Mouse (Mus musculus): ENCODE measurements around the gene Apoc3. TPM values are rescaled to one million over a fixed set of nuclear protein-coding genes. Genes with fewer than 3 reads are reported as not detected.

Gene Apoc3
- polyA plus RNA-seq, 1 experiment from 2014 or later = not detected

- no peak overlapping the region for H3K27ac ChIP-seq (ENCODE audit: low read depth, low read length)
- DNase-seq (ENCODE audit: low spot score) (no peak), ATAC-seq (ENCODE audit: insufficient read depth, low FRiP score, low TSS enrichment) (no peak)
- 82% methylated on average over 6 of the region's 6 CpGs for WGBS
- no peak overlapping the region for H3K4me2 ChIP-seq (ENCODE audit: low read depth)
- H3K36me3 ChIP-seq (ENCODE audit: control insufficient read depth, insufficient read depth, low read length) = 0 out of 2 replicates have a peak, but pooled peaks cover 2% of the 10 kb centered on the region
- H3K27me3 ChIP-seq (ENCODE audit: control insufficient read depth, insufficient read depth, low read length) = no peaks in the 10 kb centered on the region
- no peaks in the 10 kb centered on the region for H3K4me1 ChIP-seq (ENCODE audit: control insufficient read depth, insufficient read depth, low read length)
- H3K4me3 ChIP-seq (ENCODE audit: low read depth, low read length) = no peak overlapping the region
- no peak overlapping the region for H3K9ac ChIP-seq (ENCODE audit: low read length)
- no peaks in the 10 kb centered on the region for H3K9me3 ChIP-seq (ENCODE audit: control insufficient read depth, low read length)
Measured at GRCm38 (mm10) chr9:46192642-46193041, 42.8 kb downstream of the Apoc3 start.

DNA sequence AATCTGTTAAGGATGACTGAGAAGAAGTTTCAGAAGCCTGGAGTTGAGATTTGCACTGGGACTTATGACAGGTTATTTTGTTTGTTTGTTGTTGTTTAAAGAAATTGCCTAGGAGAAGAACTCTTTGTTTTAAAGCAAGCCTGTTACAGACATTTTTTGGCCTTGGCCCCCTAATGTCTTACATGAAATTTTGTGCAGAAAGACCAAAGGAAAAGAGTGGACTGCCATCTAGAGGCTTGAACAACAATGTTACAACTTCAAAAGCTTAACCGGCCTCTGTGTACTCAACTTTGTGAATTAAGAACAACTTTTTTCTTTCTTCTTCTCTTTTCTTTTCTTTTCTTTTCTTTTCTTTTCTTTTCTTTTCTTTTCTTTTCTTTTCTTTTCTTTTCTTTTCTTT is 43.8 kb downstream of the Apoc3 start:
- no peaks in the 10 kb centered on the region for H3K4me1 ChIP-seq (ENCODE audit: control insufficient read depth, insufficient read depth, low read length)
- H3K4me3 ChIP-seq (ENCODE audit: low read depth, low read length) = no peak overlapping the region
- H3K9me3 ChIP-seq (ENCODE audit: control insufficient read depth, low read length) = no peaks in the 10 kb centered on the region
- 46% methylated on average over 1 of the region's 1 CpGs for WGBS
- DNase-seq (ENCODE audit: low spot score) (no peak), ATAC-seq (ENCODE audit: insufficient read depth, low FRiP score, low TSS enrichment) (no peak)
- H3K36me3 ChIP-seq (ENCODE audit: control insufficient read depth, insufficient read depth, low read length) = 0 out of 2 replicates have a peak, but pooled peaks cover 2% of the 10 kb centered on the region
- no peak overlapping the region for H3K27ac ChIP-seq (ENCODE audit: low read depth, low read length)
- H3K9ac ChIP-seq (ENCODE audit: low read length) = no peak overlapping the region
- no peak overlapping the region for H3K4me2 ChIP-seq (ENCODE audit: low read depth)
- H3K27me3 ChIP-seq (ENCODE audit: control insufficient read depth, insufficient read depth, low read length) = no peaks in the 10 kb centered on the region

GRCm38 (mm10) chr9:46191234-46191633 is 44.2 kb downstream of the Apoc3 start:
- H3K9ac ChIP-seq (ENCODE audit: low read length) = no peak overlapping the region
- no peak for DNase-seq (ENCODE audit: low spot score)
- H3K27me3 ChIP-seq (ENCODE audit: control insufficient read depth, insufficient read depth, low read length) = no peaks in the 10 kb centered on the region
- H3K9me3 ChIP-seq (ENCODE audit: control insufficient read depth, low read length) = no peaks in the 10 kb centered on the region
- ATAC-seq (ENCODE audit: insufficient read depth, low FRiP score, low TSS enrichment) = no peak
- 0 out of 2 replicates have a peak, but pooled peaks cover 2% of the 10 kb centered on the region for H3K36me3 ChIP-seq (ENCODE audit: control insufficient read depth, insufficient read depth, low read length)
- 85% methylated on average over 8 of the region's 8 CpGs for WGBS
- no peak overlapping the region for H3K4me3 ChIP-seq (ENCODE audit: low read depth, low read length)
- no peaks in the 10 kb centered on the region for H3K4me1 ChIP-seq (ENCODE audit: control insufficient read depth, insufficient read depth, low read length)
- H3K4me2 ChIP-seq (ENCODE audit: low read depth) = no peak overlapping the region
- no peak overlapping the region for H3K27ac ChIP-seq (ENCODE audit: low read depth, low read length)

GRCm38 (mm10) chr9:46189381-46189780 is 46.1 kb downstream of the Apoc3 start:
- DNase-seq (ENCODE audit: low spot score) = no peak
- no peak for ATAC-seq (ENCODE audit: insufficient read depth, low FRiP score, low TSS enrichment)
- 86% methylated on average over 10 of the region's 10 CpGs for WGBS

GRCm38 (mm10) chr9:46188956-46189355 is 46.5 kb downstream of the Apoc3 start:
- Histone ChIP-seq H3K4me3 (ENCODE audit: low read depth, low read length) (no peak overlapping the region), H3K27ac (ENCODE audit: low read depth, low read length) (no peak overlapping the region), H3K4me1 (ENCODE audit: control insufficient read depth, insufficient read depth, low read length) (no peaks in the 10 kb centered on the region), H3K27me3 (ENCODE audit: control insufficient read depth, insufficient read depth, low read length) (no peaks in the 10 kb centered on the region), H3K4me2 (ENCODE audit: low read depth) (no peak overlapping the region), H3K36me3 (ENCODE audit: control insufficient read depth, insufficient read depth, low read length) (no peaks in the 10 kb centered on the region), H3K9ac (ENCODE audit: low read length) (no peak overlapping the region), H3K9me3 (ENCODE audit: control insufficient read depth, low read length) (no peaks in the 10 kb centered on the region)
- ATAC-seq (ENCODE audit: insufficient read depth, low FRiP score, low TSS enrichment) (no peak), DNase-seq (ENCODE audit: low spot score) (no peak)
- 79% methylated on average over 5 of the region's 5 CpGs for WGBS

More at GRCm38 (mm10) chr9:46189381-46189780, 46.1 kb downstream of the Apoc3 start:
- no peak overlapping the region for H3K4me2 ChIP-seq (ENCODE audit: low read depth)
- no peak overlapping the region for H3K9ac ChIP-seq (ENCODE audit: low read length)
- no peaks in the 10 kb centered on the region for H3K36me3 ChIP-seq (ENCODE audit: control insufficient read depth, insufficient read depth, low read length)
- H3K9me3 ChIP-seq (ENCODE audit: control insufficient read depth, low read length) = no peaks in the 10 kb centered on the region
- H3K27ac ChIP-seq (ENCODE audit: low read depth, low read length) = no peak overlapping the region
- H3K4me3 ChIP-seq (ENCODE audit: low read depth, low read length) = no peak overlapping the region
- H3K27me3 ChIP-seq (ENCODE audit: control insufficient read depth, insufficient read depth, low read length) = no peaks in the 10 kb centered on the region
- H3K4me1 ChIP-seq (ENCODE audit: control insufficient read depth, insufficient read depth, low read length) = no peaks in the 10 kb centered on the region

DNA sequence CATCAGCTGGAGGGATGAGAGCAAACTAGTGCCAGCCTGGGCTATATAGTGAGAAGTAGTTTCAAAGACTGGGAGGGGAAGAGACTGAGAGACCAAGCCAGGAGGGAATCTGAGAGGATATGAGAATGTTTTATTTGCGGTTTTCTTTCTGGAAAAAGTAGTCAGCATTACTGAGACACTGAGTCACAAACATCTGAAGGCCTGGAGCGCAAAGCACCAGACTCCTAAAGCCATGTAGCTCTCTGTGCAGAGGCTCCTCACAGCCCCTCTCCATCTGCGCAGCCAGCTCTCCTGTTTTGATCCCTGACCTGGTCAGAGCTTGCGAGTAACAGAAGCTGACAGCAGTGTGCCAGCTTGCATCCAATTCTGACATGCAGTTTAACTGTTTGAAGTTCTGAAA is 47.1 kb downstream of the Apoc3 start:
- ATAC-seq (ENCODE audit: insufficient read depth, low FRiP score, low TSS enrichment) (no peak), DNase-seq (ENCODE audit: low spot score) (no peak)
- WGBS = 87% methylated on average over 4 of the region's 4 CpGs

DNA sequence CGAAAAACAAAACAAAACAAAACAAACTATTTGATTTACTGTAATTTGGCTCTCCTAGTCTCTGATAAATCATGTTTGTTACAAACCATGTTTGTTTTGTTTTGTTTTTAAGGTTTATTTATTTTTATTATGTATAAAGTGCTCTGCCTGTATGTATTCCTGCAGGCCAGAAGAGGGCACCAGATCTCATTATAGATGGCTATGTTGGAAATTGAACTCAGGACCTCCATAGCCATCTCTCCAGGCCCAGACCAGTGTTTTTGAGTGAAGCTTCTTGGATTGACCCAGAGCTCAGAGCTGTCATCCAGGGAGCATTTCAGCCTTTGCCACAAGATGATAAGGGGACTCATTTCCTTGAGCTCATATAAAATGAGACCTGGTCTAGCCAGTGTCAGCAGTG is 49.0 kb downstream of the Apoc3 start:
- no peak overlapping the region for H3K9ac ChIP-seq (ENCODE audit: low read length)
- no peak overlapping the region for H3K27ac ChIP-seq (ENCODE audit: low read depth, low read length)
- 76% methylated on average over 1 of the region's 1 CpGs for WGBS
- H3K9me3 ChIP-seq (ENCODE audit: control insufficient read depth, low read length) = no peaks in the 10 kb centered on the region
- no peak for ATAC-seq (ENCODE audit: insufficient read depth, low FRiP score, low TSS enrichment)
- DNase-seq (ENCODE audit: low spot score) = no peak
- H3K27me3 ChIP-seq (ENCODE audit: control insufficient read depth, insufficient read depth, low read length) = no peaks in the 10 kb centered on the region
- no peak overlapping the region for H3K4me3 ChIP-seq (ENCODE audit: low read depth, low read length)
- no peak overlapping the region for H3K4me2 ChIP-seq (ENCODE audit: low read depth)
- H3K4me1 ChIP-seq (ENCODE audit: control insufficient read depth, insufficient read depth, low read length) = no peaks in the 10 kb centered on the region
- H3K36me3 ChIP-seq (ENCODE audit: control insufficient read depth, insufficient read depth, low read length) = no peaks in the 10 kb centered on the region

More for the DNA sequence above, 47.1 kb downstream of the Apoc3 start:
- Histone ChIP-seq H3K27me3 (ENCODE audit: control insufficient read depth, insufficient read depth, low read length) (no peaks in the 10 kb centered on the region), H3K4me3 (ENCODE audit: low read depth, low read length) (no peak overlapping the region), H3K9ac (ENCODE audit: low read length) (no peak overlapping the region), H3K9me3 (ENCODE audit: control insufficient read depth, low read length) (no peaks in the 10 kb centered on the region), H3K4me1 (ENCODE audit: control insufficient read depth, insufficient read depth, low read length) (no peaks in the 10 kb centered on the region), H3K36me3 (ENCODE audit: control insufficient read depth, insufficient read depth, low read length) (no peaks in the 10 kb centered on the region), H3K4me2 (ENCODE audit: low read depth) (no peak overlapping the region), H3K27ac (ENCODE audit: low read depth, low read length) (no peak overlapping the region)

DNA sequence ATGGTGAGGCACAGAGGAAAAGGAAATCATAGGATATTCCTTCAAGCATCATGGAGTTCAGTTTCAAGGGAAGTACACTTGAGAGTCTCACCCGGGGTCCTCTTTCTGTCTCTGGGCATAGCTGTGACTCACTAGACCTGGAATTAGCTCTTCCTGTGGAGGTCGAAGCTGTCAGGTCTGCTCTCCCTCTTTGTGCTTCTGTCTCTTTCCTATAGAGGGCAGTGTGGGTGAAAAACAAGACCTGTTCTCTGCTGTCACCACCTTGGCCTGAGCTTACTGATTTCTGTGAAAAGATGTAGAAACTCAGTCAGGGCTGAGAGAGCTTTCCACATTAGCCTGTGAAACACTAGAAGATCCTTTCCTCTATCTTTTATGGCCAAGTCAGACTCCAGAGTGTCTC is 50.2 kb downstream of the Apoc3 start:
- H3K9me3 ChIP-seq (ENCODE audit: control insufficient read depth, low read length) = no peaks in the 10 kb centered on the region
- H3K36me3 ChIP-seq (ENCODE audit: control insufficient read depth, insufficient read depth, low read length) = no peaks in the 10 kb centered on the region
- no peak overlapping the region for H3K27ac ChIP-seq (ENCODE audit: low read depth, low read length)
- no peaks in the 10 kb centered on the region for H3K4me1 ChIP-seq (ENCODE audit: control insufficient read depth, insufficient read depth, low read length)
- DNase-seq (ENCODE audit: low spot score) (no peak), ATAC-seq (ENCODE audit: insufficient read depth, low FRiP score, low TSS enrichment) (no peak)
- no peak overlapping the region for H3K9ac ChIP-seq (ENCODE audit: low read length)
- H3K4me2 ChIP-seq (ENCODE audit: low read depth) = no peak overlapping the region
- WGBS = 50% methylated on average over 2 of the region's 2 CpGs
- H3K27me3 ChIP-seq (ENCODE audit: control insufficient read depth, insufficient read depth, low read length) = no peaks in the 10 kb centered on the region
- no peak overlapping the region for H3K4me3 ChIP-seq (ENCODE audit: low read depth, low read length)

GRCm38 (mm10) chr9:46184542-46184941 is 50.9 kb downstream of the Apoc3 start:
- H3K9ac ChIP-seq (ENCODE audit: low read length) = no peak overlapping the region
- no peaks in the 10 kb centered on the region; the same call in 1 of the 2 replicates for H3K36me3 ChIP-seq (ENCODE audit: control insufficient read depth, insufficient read depth, low read length)
- 53% methylated on average over 5 of the region's 5 CpGs for WGBS
- H3K27me3 ChIP-seq (ENCODE audit: control insufficient read depth, insufficient read depth, low read length) = no peaks in the 10 kb centered on the region
- DNase-seq (ENCODE audit: low spot score) = no peak
- ATAC-seq (ENCODE audit: insufficient read depth, low FRiP score, low TSS enrichment) = no peak
- no peak overlapping the region for H3K27ac ChIP-seq (ENCODE audit: low read depth, low read length)
- no peaks in the 10 kb centered on the region for H3K4me1 ChIP-seq (ENCODE audit: control insufficient read depth, insufficient read depth, low read length)
- H3K9me3 ChIP-seq (ENCODE audit: control insufficient read depth, low read length) = no peaks in the 10 kb centered on the region
- H3K4me2 ChIP-seq (ENCODE audit: low read depth) = no peak overlapping the region
- no peak overlapping the region for H3K4me3 ChIP-seq (ENCODE audit: low read depth, low read length)
